Mouse (Mus musculus) intestine, embryonic 14.5 days (tissue): ENCODE data around the gene Krt71. TPM values are rescaled to one million over a fixed set of nuclear protein-coding genes. Genes with fewer than 3 reads are reported as not detected.

Experiments
- ATAC-seq: fragments of 200-750 bp; cut with Nextera tagmentation; replicated peaks from 2 replicates; pipeline ENCODE4 v1.8.0; 2017; ENCODE audit warnings: low read depth, moderate number of reproducible peaks, moderate TSS enrichment, moderate library complexity; ENCODE audit not compliant: low FRiP score, low TSS enrichment
- DNase-seq: peaks from one replicate; pipeline ENCODE4 v3.0.0-alpha.2; 2018; ENCODE audit warnings: low spot score
- H3K27ac ChIP-seq: fragments of 300-500 bp; sonication (generic); 2 replicates; pipeline ENCODE4 v1.5.1; 2014; ENCODE audit warnings: low read depth, mild to moderate bottlenecking, control low read depth
- H3K27me3 ChIP-seq: fragments of 300-500 bp; sonication (generic); replicated peaks from 2 replicates; pipeline ENCODE4 v1.6.1; 2014; ENCODE audit warnings: low read length, control low read depth; ENCODE audit not compliant: control insufficient read depth, insufficient read depth
- H3K36me3 ChIP-seq: fragments of 300-500 bp; sonication (generic); 2 replicates; pipeline ENCODE4 v1.6.1; 2014; ENCODE audit warnings: low read length, control low read depth; ENCODE audit not compliant: control insufficient read depth, insufficient read depth
- H3K4me1 ChIP-seq: fragments of 300-500 bp; sonication (generic); replicated peaks from 2 replicates; pipeline ENCODE4 v1.6.1; 2014; ENCODE audit warnings: low read length, control low read depth, mixed read lengths; ENCODE audit not compliant: control insufficient read depth, insufficient read depth
- H3K4me2 ChIP-seq: fragments of 300-500 bp; sonication (generic); 2 replicates; pipeline ENCODE4 v1.6.1; 2014; ENCODE audit warnings: low read length
- H3K4me3 ChIP-seq: fragments of 300-500 bp; sonication (generic); 2 replicates; pipeline ENCODE4 v1.5.1; 2014; ENCODE audit warnings: low read depth, low read length, control low read depth, mixed read lengths
- H3K9ac ChIP-seq: fragments of 300-500 bp; sonication (generic); 2 replicates; pipeline ENCODE4 v1.6.1; 2014; ENCODE audit warnings: mild to moderate bottlenecking, low read length
- H3K9me3 ChIP-seq: fragments of 300-500 bp; sonication (generic); 2 replicates; pipeline ENCODE4 v1.6.1; 2016; ENCODE audit warnings: low read length, control low read depth; ENCODE audit not compliant: control insufficient read depth
- WGBS: fragments of 180-500 bp; shearing (Covaris S2); extraction: QIAGEN DNeasy Blood & Tissue Kit; methylation state at CpG from one replicate; pipeline ENCODE4 v1.1.7; 2014; 5-methylcytosine and 5-hydroxymethylcytosine counted together
- polyA plus RNA-seq: library from polyadenylated mRNA; unstranded; fragments of >200 nt; fragmentation: Nextera tagmentation; extraction: Ambion mirVana; gene quantifications from 2 replicates; pipeline ENCODE4 v1.2.1, GENCODE M21; 2014

The Krt71 gene
- not detected in 2 replicates for polyA plus RNA-seq

DNA sequence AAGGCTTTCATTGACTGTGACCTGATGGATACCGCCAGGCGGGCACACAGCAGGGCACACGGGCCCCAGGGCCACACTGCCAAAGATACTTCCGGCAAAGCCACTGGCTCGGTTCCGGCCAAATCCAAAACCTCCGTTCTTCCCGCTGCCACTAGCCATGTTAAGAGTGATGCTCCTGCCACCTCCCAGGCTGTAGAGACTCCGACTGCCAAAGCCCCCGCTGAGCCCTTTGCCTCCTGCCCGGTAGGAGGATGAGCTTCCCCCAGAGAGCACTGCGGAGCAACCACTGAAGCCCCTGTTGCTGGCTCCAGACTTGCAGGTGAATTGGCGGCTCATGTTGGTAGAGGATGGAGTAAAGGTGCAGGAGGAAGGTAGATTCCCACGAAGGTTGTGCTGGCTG, at the start of gene Krt71:
TSS of gene Krt71 (minus strand) at position 399 of the 400 bp plus-strand sequence.
- H3K9me3 ChIP-seq, result no peaks in the 10 kb centered on the region
- WGBS, result 57% methylated on average over 14 of the region's 14 CpGs
- H3K4me2 ChIP-seq, result no peak within 1 kb of the TSS
- no peak for DNase-seq
- no peaks in the 10 kb centered on the region for H3K27me3 ChIP-seq
- H3K4me3 ChIP-seq, result no peak within 1 kb of the TSS
- no peak within 1 kb of the TSS for H3K27ac ChIP-seq
- H3K36me3 ChIP-seq, result no peaks in the 10 kb centered on the region
- no peaks in the 10 kb centered on the region for H3K4me1 ChIP-seq
- ATAC-seq, result no peak
- H3K9ac ChIP-seq, result no peak within 1 kb of the TSS

DNA sequence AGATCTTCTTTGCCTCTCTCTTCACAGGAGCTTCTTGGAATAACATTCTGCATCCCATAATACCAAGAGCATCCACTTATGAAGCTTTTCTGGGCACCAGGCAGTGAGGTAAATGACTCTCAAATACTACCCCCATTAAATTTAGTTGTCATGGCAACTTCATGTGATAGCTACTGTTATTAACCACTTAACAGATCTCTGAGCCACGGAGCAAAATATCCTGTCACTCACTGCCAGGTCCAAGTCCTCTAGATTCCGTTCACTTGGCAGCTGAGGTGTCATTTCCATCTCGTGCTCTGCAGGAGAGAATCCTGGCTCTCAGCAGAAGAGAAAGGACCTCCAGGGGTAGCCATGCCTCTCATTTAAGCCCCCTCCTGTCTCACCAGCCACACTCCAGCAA, 48.0 kb upstream of the Krt71 start:
- Histone ChIP-seq H3K9me3 (no peaks in the 10 kb centered on the region), H3K27me3 (no peaks in the 10 kb centered on the region), H3K4me1 (no peaks in the 10 kb centered on the region), H3K27ac (no peak overlapping the region), H3K9ac (no peak overlapping the region), H3K4me2 (no peak overlapping the region), H3K36me3 (no peaks in the 10 kb centered on the region), H3K4me3 (no peak overlapping the region)
- no peak for DNase-seq
- WGBS, result 13% methylated on average over 3 of the region's 3 CpGs
- ATAC-seq, result no peak

DNA sequence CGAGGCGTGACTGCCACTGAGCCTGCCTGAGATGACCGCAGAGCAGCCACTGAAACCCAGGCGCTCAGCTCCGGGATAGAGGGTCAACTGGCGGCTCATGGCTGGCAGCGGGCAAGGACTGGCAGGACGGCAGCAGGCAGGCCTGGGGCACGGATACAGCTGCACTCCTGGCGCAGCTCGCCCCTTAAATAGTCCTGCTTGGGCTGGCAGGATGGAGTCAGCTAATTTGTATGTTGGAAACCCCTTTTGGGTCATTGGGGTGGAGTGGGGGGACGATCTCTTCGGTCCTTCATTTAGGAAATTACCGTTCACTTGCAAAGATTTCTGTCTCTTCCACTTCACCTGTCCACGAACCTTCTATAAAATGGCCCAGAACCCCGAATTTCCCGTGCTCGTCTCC, 43.5 kb upstream of the Krt71 start, which contains the start of gene Krt72:
TSS of gene Krt72 (minus strand) at position 101 of the 400 bp plus-strand sequence.
- H3K27ac ChIP-seq, result no peak within 1 kb of the TSS
- H3K36me3 ChIP-seq, result no peaks in the 10 kb centered on the region
- no peak within 1 kb of the TSS for H3K4me2 ChIP-seq
- H3K27me3 ChIP-seq, result no peaks in the 10 kb centered on the region
- no peak within 1 kb of the TSS for H3K4me3 ChIP-seq
- ATAC-seq, result no peak
- H3K9me3 ChIP-seq, result no peaks in the 10 kb centered on the region
- H3K9ac ChIP-seq, result no peak within 1 kb of the TSS
- DNase-seq, result no peak
- H3K4me1 ChIP-seq, result no peaks in the 10 kb centered on the region
- 88% methylated on average over 18 of the region's 18 CpGs for WGBS

DNA sequence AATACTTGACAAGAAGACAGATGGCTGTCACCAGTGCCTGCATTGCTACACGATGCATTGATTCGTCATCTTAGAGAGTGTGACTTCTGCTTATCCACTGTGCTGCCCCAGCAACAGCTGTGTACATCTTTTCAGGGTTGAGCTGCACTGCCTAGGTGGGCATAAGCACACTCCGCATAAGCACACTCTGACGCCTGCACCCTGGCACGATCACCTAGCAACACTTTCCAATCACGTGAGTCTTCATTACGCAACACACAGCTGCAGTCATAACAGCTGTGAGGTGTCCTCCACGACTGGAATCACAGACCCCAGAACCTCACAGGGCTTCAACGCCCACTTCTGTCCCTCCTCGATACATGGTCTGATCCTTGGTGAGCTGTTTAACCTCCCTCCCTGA, 30.5 kb upstream of the Krt71 start:
- H3K27me3 ChIP-seq, result no peaks in the 10 kb centered on the region
- H3K4me3 ChIP-seq, result no peak overlapping the region
- no peak overlapping the region for H3K9ac ChIP-seq
- no peak overlapping the region for H3K27ac ChIP-seq
- H3K36me3 ChIP-seq, result no peaks in the 10 kb centered on the region
- WGBS, result 75% methylated on average over 10 of the region's 10 CpGs
- no peak for ATAC-seq
- H3K4me2 ChIP-seq, result no peak overlapping the region
- DNase-seq, result no peak
- no peaks in the 10 kb centered on the region for H3K9me3 ChIP-seq
- no peaks in the 10 kb centered on the region for H3K4me1 ChIP-seq

DNA sequence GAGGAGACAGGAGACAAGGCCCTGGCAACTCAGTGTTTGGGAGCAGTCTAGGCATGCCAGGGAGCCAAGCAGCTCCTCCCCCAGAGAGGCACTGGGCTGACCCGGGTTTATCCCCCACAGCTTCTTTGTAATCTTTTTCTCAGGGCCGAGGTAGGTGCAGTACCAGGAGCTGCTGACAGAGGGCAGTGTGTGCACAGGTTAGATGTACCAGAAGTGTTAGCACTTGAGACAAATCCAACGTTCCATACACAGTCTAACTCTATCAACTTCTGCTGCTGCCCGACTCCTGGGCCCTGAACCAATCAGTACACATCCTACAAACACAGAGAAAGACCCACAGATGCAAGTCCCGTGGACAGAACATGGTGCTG, 29.8 kb upstream of the Krt71 start:
- Histone ChIP-seq H3K4me3 (no peak overlapping the region), H3K4me2 (no peak overlapping the region), H3K27me3 (no peaks in the 10 kb centered on the region), H3K27ac (no peak overlapping the region), H3K4me1 (no peaks in the 10 kb centered on the region), H3K9me3 (no peaks in the 10 kb centered on the region), H3K36me3 (no peaks in the 10 kb centered on the region), H3K9ac (no peak overlapping the region)
- 6% methylated on average over 5 of the region's 5 CpGs for WGBS
- peak; percentile 98 for DNase-seq
- peak; percentile 66 for ATAC-seq

DNA sequence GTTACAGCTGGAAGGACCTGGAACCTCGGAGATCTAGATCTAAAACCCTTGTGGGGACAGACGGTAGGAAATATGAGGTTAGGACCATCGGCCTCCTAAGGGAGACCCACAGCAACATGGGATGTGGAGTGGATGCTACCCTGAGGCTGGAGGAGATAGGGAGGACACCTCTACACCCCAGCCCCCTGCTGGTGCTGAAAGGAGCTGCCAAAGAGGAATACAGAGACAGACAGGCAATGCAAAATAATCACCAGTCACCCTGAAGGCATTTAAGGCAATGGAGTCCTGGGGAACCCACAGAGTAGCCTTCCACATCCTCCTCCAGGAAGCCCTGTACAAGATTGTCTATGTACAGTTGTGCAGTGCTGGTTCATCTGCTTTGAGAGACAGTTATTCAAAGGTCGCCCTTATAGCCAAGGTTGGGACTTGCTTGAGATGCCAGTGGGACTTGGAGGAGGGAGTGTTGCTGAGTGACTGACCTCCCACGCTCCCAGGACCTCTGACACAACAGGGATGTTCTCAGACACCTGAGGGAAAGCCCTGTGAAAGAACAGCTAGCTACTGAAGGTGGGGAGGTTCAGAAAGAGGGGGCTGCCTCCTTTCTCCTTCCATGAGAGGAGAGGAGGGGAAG, 29.3 kb upstream of the Krt71 start:
- ATAC-seq, result no peak; the same call in 1 of the 2 replicates

DNA sequence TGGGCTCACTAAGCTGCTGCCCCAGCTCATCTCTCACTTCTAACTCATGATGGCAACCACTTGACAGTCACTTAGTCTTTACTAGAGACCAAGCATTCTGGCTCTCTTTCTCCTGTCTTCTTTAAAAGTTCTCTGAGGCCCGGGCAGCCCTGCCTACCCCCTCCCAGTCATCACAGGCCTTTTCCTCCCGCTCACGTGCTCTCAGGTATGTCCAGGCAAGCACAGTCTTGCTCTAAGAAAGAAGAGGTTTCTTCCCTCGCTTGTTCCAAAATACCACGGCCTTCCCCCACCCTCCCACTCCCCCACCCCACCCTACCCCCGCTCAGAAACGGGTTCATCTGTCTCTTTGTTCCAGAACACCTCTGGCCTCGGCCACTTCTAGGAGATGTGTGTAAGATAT, 27.3 kb upstream of the Krt71 start:
- 31% methylated on average over 8 of the region's 8 CpGs for WGBS
- Histone ChIP-seq H3K4me3 (no peak overlapping the region), H3K27ac (no peak overlapping the region), H3K27me3 (no peaks in the 10 kb centered on the region), H3K4me1 (no peaks in the 10 kb centered on the region), H3K4me2 (no peak overlapping the region), H3K9me3 (no peaks in the 10 kb centered on the region), H3K36me3 (no peaks in the 10 kb centered on the region), H3K9ac (no peak overlapping the region)
- ATAC-seq, result no peak
- no peak for DNase-seq

More for the DNA sequence above, 29.3 kb upstream of the Krt71 start:
- no peak overlapping the region for H3K4me3 ChIP-seq
- no peaks in the 10 kb centered on the region for H3K4me1 ChIP-seq
- DNase-seq, result peak; percentile 57
- no peak overlapping the region for H3K27ac ChIP-seq
- no peak overlapping the region for H3K4me2 ChIP-seq
- no peaks in the 10 kb centered on the region for H3K27me3 ChIP-seq
- H3K9ac ChIP-seq, result no peak overlapping the region
- no peaks in the 10 kb centered on the region for H3K36me3 ChIP-seq
- no peaks in the 10 kb centered on the region for H3K9me3 ChIP-seq
- 70% methylated on average over 5 of the region's 5 CpGs for WGBS

DNA sequence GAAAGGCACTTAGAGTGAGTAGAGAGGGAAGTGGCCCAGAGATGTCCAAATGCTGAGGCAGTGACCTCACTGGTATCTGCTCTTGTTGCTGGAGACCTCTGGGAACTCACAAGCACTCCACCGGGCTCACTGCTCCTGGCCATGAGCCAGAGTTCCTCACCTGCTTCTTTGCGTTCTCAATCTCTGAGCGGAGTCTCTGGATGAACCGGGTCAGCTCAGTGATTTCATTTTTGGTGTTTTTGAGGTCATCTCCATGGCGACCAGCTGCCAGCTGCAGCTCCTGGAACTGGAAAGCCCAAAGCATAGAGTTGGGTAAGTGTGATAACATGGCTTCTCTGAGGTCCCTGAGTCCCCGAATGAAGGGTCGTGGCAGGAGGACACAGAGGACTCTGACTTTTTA, 5.1 kb downstream of the Krt71 start:
- H3K27me3 ChIP-seq, result no peaks in the 10 kb centered on the region
- 67% methylated on average over 7 of the region's 7 CpGs for WGBS
- no peaks in the 10 kb centered on the region for H3K36me3 ChIP-seq
- H3K27ac ChIP-seq, result no peak overlapping the region
- ATAC-seq (no peak), DNase-seq (no peak)
- H3K4me3 ChIP-seq, result no peak overlapping the region
- H3K4me1 ChIP-seq, result no peaks in the 10 kb centered on the region
- H3K9me3 ChIP-seq, result no peaks in the 10 kb centered on the region
- H3K4me2 ChIP-seq, result no peak overlapping the region
- H3K9ac ChIP-seq, result no peak overlapping the region

DNA sequence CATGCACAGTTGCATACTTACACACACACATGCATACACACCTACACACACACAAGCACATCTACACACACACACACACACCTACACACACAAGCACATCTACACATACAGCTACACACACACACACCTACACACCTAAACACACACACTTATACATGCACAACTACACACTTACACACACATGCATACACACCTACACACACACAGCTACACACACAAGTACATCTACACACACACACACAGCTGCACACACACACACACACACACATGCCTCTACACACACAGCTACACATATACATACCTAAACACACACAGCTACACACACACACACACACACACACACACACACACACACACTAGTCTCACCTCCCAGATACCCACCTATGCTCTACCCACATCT, 12.3 kb downstream of the Krt71 start:
- no peak overlapping the region for H3K27ac ChIP-seq
- H3K27me3 ChIP-seq, result no peaks in the 10 kb centered on the region
- H3K36me3 ChIP-seq, result no peaks in the 10 kb centered on the region
- no peaks in the 10 kb centered on the region for H3K4me1 ChIP-seq
- no peak for ATAC-seq
- H3K9me3 ChIP-seq, result no peaks in the 10 kb centered on the region
- no peak overlapping the region for H3K4me2 ChIP-seq
- H3K9ac ChIP-seq, result no peak overlapping the region
- no peak overlapping the region for H3K4me3 ChIP-seq
- DNase-seq, result no peak
